Mouse (Mus musculus) layer of hippocampus, adult 9-10 months (tissue): ENCODE results near the gene Ankrd36.
A peak's percentile ranks its signal among the peaks of the same experiment; 100 is the strongest.
"Not testable (repeated sequence)": the region's sequence is repeated elsewhere in the genome, so short reads cannot be mapped to it uniquely, and the experiment has no call there.

Source experiments
- DNase-seq: peaks from one replicate; pipeline ENCODE4 v3.0.0; 2022; ENCODE audit warnings: low spot score

Gene Ankrd36

DNA sequence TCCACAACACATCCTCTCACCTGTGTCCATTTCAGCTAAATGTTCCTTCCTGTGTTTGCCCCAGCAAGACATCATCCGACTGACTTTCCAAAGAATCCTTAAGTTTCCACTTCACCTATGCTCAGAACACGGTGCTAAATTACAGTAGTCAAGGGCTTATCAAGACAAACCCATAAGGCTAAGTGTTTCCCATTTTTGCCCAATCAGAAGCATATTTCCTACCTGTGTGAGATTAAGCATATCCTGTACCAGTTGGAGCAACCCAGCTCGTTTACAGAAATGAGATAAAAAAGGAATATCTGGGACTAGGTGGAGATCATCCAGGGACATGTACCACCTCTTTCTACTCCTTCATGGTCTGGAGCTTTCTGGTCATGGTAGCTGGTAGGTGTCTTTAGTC lies 22.8 kb upstream of the Ankrd36 start:
- no peak for DNase-seq

DNA sequence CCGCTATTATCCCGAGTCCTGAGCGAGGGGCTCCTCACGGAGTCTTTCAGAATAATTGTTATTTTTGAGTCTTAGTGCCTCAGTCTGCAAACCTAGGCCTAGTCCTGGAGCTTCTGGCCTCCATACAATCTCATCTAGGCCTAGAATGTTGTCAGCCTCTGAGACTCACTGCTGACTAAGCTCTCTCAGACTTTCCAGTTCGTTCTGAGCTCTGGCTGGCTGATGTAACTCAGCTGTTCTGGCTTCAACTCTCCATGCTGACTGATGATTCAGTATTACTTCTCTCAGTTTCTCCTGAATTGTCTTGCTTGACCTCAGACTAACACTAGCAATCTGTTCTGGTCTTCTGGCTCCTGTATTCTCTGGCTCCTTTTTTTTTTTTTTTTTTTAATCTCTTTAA lies 18.1 kb upstream of the Ankrd36 start:
- no peak for DNase-seq

DNA sequence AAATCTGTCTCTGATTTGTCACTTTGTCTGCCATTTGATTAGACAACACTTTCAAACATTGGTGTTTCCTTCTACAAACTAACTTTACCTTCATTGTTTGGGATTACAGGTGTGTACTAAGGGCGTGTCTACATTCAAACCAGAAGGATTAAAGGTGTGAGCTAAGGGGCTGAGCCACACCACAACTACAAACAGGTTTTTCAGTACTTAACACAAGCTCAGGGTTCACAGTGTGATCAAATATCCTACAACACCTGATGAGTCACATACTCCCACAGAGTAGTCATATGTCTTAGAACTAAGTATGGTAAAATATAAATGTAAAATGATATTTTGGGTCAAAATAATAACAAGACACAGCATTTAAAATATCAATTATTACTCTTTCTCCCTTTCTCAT lies 17.6 kb upstream of the Ankrd36 start:
- DNase-seq = no peak

DNA sequence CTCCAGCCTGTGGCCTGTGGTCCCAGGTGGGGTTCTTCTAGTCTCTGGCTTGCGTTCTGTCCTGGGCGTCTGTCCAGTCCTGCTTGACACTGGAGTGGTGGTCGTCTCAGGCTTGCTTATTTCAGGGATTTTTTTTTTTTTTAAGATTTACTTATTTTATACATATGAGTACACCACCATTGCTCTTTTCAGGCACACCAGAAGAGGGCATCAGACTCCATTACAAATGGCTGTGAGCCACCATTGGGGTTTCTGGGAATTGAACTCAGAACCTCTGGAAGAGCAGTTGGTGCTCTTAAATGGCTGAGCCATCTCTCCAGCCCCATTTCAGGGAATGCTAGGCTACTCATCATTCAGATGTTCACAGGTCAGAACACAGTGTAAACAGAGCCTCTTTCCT lies 9.2 kb upstream of the Ankrd36 start:
- DNase-seq = no peak

DNA sequence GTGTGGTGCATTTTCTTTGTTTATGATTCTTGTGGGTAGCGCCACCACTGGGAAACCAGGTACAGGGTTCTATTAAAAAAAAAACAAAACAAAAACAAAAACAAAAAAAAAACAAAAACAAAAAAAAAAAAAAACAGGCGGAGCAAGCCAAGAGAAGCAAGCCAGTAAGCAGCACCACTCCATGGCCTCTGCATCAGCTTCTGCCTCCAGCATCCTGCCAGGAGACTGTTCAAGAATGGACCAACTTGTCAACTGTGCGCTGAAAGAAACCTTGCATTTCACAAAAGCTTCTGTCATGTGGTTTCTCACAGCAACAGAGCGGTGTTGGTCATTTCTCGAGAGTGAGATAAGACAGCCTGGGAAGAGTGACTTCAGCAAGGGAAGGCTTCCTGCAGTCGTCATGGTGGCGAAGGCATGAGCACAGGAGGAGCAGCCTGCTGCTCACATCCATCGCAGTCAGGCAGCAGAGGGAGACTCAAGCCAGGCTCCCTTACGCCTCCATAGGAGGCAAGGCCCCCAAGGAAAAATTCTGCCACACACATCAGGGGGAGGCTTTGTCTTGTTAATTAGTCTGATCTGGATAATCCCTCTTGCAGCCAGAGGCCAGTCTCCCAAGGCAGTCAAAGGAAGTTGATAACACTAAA lies 6.7 kb upstream of the Ankrd36 start:
- DNase-seq = no peak

DNA sequence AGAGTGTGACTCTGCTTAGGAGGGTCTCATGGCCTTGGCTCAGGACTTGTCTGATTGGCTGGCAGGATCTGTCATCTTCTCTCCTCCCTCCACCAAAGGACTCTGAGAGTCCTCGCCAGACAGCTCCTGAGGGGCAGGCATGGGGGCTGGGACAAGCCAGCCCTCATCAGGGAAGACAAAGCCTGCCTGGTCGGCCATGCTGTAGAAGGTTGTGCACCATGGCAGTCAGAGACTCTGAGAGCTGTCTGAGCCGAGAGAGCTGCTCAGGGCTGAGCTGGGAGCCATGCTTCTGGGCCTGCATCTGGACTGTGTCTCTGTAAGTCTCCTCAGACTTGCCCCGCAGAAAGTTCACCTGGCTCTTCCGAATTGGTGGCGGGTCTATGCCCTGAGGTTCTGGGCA lies 5.6 kb upstream of the Ankrd36 start:
- no peak for DNase-seq

DNA sequence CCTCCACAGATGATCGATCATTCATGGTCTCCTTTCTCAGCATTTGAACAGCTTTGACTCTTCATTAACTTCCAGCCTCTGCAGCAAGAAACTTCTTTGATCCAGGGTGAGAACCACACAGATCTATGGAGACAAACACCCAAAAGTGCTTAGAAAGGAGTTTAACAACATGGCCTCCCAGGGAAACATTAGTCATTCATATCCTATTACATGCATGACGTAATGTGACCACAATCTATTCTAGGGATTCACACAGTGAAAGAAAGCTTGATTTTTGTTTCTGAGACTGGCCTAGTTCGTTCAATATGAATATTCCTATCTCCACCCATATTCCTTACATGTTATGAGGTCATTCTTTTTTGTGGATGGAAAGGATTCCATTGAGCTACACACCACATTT lies 3.9 kb upstream of the Ankrd36 start:
- DNase-seq = no peak

DNA sequence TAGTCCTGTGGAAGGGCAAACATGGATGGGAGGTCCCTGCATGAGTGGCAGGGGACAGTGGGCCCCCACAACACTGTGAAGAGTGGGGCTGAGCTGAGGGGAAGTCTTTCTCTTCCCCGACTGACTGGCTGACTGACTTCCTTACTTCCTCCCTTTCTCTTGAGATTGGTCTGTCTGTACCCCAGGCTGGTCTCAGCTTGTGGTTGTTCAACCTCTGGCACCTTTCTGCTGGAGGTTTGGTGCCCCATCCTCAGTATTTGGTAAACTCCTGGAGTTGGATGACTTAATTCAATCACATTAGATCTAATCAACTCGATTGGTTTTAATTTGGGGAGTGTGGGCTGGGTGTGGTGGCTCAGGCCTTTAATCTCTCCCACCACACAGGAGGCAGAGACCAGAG lies 3.0 kb upstream of the Ankrd36 start:
- DNase-seq = no peak

DNA sequence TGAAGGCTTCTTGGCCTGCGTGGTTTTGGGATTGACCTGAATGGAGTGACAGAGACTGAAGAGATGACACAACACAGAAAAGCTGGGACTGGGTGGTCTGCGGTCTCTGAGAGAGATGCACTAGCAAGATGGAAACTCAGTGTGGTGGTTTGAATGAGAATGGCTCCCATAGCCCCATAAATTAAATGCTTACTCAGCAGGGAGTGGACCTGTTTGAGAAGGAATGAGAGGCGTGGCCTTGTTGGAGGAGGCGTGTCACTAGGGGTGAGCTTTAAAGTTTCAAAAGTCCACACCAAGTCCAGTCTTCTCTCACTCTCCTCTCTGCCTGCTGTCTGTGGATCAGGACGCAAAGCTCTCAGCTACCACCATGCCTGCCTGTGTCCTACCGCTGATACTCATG lies 1.8 kb upstream of the Ankrd36 start:
- DNase-seq = no peak

DNA sequence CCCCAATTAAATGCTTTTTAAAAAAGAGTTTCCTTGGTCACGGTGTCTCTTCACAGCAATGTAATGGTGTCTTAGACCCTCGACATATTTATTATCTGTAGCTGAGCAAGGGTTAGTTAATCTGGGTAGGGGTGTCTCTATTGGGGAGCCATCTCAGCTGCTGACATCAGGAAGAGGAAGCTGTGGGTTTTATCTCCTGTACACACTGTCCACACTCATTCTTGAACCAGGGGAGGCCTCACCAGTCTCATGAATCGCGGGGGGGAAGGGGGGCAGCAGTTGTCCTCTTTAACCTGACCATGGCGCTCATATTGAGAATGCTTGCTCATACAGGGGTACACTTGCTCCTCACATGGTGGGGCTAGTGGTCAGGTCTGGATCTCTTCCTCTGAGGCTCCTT lies 1.4 kb upstream of the Ankrd36 start:
- DNase-seq = no peak

DNA sequence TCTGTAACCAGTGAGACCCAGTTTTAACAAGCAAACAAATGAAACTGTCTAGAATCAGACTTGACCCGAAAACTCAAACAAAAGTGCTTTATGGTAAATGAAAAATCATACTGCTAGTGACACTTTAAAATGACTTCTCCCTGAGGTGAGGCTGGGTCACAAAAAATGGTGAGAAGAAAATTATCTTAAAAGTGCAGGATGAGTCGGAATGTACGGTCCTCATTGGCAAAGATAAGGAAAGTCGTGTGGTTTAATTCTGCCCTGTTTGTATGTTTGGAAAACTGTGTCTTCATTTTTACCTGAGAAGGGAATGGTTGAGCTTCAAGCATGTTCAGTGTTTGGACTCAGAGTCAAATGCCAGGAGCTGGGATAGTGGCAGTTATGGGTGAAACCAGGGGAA lies 2.4 kb downstream of the Ankrd36 start:
- no peak for DNase-seq

DNA sequence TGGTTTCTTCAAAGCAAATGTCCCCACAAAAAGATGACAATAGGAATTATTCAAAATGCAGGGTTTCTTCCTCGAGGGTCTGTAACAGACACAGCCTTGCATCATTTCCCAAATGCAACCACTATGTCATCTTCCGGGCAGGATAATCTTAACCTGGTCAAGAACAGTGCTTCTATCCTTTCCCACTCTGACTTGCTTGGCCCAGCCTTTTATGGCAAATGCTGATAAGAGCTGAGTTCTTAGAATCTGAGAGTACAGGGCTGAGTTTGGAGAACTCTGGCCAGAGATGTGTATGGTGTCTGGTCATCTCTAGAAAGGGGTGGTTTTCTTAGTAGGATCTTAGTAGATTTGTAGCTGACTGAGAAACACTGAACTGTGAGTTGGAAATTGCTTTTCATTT lies 4.3 kb downstream of the Ankrd36 start:
- no peak for DNase-seq

DNA sequence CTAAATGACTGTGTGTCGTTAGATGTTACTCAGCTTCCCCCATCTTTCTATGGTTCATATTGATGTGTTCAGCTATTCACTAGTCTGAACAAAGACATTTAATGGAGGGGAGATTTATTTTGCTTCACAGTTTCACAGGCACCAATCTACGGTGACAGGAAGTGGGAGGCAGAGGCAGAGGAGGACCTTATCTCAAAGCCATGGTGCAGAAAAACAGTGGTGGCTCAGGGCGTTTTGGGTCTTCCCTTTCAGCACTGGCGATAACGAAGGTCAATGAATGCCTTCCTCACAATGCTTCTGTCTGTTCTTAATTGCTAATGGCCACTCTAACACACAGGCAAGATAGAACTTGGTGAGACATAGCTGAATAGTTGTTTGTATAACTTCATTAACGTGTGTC lies 5.6 kb downstream of the Ankrd36 start:
- DNase-seq = no peak

DNA sequence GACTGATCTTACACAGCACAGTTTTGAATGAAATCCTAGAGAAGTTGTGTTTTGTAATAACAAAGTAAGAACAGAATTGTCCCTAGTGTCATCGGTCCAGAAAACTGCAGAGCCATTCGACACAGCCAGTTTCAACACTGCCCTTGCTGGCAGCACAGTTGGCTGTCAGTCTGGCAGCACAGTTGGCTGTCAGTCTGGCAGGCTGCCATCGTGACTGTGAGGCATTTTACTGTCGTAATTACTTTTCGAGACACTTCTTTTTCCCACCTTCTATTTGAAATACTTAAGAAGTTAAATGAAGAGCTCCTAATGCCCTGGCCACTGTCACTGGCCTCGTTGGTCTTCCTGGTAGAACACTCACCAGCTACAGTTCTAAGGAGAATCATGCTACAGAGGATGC lies 22.9 kb downstream of the Ankrd36 start:
- no peak for DNase-seq

DNA sequence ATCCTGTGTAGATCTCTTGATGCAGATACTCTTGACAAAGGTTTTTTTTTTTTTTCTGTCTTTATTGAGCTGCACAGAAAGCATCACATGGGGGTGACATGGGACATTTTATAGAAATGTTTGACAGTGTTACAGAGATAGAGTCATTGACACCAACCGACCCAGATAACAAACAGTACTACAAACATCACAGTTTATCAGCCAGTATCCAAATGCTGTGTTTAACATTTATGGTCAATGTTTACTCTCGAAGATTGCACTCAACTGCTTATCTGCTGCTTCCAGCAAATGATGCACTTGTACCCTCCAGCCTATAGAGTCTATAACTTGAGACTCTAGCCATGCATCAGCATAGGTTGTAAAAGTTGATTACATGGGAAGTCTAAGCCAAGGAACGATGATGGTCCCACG lies 25.9 kb downstream of the Ankrd36 start:
- no peak for DNase-seq

DNA sequence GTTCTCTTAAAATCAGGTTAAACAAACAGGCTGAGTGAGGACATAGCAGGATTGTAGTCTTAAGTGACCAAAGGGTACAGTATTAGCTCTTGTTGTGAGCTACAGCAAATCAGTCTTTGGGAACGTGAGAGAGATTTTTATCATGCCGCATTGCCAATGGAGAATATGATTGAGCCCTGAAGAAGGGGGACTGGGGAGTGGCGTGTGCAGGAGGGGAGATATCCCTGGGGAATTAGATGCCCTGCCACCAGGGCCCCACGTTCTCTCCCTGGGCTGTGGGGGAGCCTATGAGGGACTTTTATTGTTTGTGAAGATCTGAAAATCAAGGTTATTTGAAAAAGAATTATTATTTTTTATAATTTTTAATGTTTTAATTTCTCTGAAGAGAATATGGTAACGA lies 26.3 kb downstream of the Ankrd36 start:
- DNase-seq = no peak

DNA sequence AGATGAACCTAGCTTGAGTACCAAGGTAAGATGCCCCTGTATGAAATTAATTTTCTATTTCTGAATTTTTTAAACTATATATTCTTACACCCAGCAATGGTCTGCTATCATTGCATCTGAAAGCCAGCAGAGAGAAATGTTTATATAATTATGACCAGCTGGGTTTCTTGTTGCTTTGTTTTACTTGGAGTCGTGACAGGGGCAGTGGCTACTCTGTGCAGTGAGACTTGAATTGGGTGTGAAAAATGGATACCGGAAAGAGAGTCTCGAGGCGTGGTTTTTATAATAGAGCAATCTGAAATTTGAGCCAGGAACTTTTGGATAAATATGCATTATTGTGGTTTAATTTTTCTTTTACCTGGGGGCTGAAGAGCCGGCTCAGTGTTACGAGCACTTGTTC lies 27.3 kb downstream of the Ankrd36 start:
- DNase-seq = no peak

DNA sequence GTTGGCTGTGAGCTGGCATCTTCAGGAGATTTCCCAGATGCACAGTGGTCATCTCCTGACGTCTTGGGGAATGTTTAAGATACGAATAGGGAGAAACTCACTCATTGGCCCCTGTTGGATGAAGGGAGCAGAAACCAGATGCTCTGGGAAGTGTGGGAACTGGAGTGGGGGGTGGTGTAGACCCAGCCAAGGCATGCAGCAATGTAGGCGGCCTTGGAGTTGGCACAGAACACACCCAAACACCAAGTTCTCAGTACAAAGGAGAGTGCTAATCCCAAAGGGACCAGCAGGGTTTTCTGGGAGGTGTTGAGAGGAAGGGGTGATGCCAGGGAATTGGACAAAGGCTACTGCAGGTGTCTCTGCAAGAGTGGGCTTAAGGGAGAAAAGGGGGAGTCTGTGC lies 35.9 kb downstream of the Ankrd36 start:
- DNase-seq = no peak

DNA sequence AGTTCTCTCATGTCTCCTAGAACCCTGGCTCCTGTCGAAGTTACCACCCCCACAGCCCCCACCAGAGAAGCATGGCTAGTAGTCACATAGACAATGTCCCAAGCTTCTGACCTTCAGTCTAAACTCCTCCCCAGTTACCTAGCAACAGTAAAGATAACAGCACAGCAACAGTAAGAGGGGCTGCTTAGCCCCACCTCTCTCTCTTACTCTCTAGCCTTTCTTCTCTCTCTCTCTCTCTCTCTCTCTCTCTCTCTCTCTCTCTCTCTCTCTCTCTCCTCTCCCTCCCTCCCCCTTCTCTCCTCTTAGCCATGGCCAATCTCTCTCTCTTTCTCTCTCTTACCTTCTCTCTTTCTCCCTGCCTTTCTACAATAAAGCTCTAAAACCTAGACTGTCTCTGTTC lies 42.4 kb downstream of the Ankrd36 start:
- not testable (repeated sequence) for DNase-seq

DNA sequence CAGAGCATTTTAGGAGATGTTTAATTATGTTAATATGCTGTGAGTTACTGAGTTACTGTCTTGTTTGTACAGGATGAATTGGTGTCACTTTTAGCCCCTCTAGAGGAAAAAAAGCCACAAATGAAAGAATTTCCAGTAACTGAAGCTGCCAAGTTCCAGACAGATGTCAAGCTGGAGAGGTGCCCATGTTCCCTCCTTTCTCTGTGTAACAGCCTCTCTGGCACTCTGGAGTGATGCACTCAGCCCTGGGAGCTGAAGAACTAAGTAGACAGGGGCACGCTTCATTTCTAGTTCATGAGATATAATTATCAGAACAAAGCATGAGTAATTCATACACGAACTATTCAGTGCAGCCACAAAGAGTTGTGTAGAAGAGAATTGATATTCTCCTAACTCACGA lies 45.0 kb downstream of the Ankrd36 start:
- DNase-seq = peak; percentile 7

DNA sequence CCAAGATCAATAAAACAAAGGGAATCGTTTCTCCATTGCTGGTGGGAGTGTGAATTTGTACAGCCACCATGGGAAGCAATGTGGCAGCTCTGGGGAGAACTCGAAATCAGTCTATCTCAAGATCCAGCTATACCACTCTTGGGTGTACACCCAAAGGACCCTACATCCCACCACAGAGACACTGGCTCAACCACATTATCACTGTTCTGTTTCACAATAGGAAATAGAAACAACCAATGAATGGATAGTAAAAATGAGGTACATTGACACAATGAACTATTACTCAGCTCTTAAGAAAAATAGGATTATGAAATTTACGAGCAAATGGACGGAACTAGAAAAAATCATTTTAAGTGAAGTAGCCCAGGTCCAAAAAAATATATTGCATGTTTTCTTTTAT lies 55.6 kb downstream of the Ankrd36 start:
- DNase-seq = no peak

DNA sequence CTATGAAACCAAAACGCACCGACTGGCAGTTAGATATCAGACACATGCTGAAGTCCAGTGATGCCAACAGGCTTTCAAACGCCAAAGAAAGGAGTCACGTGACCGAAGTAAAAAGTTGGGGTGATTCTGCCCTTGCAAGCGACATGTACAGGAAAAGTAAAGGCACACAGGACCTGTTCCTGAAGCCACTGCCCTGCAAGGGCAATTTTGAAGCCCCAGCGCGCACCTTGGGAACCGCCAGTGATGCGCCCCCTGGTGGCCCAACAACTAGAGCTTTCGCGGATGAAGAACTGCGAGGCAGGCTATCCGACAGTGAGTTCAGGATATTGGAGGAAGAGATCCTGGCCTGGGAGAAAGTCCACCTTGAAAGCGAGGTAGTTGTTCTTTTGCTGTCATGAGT lies 59.5 kb downstream of the Ankrd36 start:
- peak; percentile 3 for DNase-seq

DNA sequence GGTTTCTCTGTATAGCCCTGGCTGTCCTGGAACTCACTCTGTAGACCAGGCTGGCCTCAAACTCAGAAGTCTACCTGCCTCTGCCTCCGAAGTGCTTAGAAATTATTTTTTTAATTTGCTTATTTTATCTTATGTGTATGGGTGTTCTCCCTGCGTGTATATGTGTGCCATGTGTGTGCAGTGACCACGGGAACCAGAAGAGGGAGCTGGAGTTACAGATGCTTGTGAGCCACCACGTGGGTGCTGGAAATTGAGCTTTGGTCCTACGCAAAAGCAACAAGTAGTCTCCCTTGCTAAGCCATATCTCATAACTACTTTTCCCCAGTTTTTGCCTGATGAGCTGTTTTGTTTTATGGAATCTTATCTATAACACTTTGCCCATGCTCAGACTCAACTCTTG lies 73.6 kb downstream of the Ankrd36 start:
- no peak for DNase-seq

DNA sequence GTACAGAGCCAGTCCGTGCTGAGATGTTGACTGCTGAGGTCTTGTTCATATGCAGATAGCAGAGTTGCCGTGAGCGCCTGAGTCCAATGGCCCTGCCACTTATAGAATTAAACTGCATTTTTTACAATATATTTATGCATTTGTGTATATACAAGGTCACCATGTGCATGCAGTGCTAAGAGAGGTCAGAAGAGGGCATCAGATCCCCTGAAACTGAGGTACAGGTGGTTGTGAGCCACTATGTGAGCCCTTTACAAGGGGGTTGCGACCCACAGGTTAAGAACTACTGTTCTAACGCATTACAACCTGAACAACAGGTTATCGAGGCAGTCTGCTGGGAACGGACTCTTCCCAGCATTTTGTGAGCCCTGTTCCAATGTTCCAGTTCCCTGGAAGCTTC lies 80.8 kb downstream of the Ankrd36 start:
- DNase-seq = no peak

DNA sequence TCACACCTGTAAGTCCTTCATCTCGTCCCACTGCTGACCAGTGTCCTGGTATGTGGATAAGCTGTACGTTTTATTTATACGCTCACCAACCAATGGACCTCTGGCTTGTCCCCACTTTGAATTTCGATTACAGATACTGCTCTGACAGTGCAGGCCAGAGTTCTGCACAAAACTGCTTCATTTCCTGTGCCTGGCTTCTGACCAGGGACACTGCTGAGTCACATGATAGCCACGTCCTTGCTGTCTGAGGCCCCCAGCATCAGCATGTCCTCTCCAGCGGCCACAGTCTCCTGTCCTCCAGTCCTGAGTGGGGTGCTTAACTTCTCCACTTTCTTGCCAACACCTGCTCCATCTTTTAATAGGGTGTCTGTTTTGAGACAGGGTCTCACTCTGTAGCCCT lies 113.1 kb downstream of the Ankrd36 start:
- no peak for DNase-seq
